Mouse (Mus musculus): ENCODE measurements around the gene Sfi1. TPM values are rescaled to one million over a fixed set of nuclear protein-coding genes. Genes with fewer than 3 reads are reported as not detected.

Gene Sfi1
- polyA plus RNA-seq (2015; fragmentation: Nextera tagmentation; extraction: Ambion mirVana), result 5.7 and 7.4 TPM in 2 replicates

DNA sequence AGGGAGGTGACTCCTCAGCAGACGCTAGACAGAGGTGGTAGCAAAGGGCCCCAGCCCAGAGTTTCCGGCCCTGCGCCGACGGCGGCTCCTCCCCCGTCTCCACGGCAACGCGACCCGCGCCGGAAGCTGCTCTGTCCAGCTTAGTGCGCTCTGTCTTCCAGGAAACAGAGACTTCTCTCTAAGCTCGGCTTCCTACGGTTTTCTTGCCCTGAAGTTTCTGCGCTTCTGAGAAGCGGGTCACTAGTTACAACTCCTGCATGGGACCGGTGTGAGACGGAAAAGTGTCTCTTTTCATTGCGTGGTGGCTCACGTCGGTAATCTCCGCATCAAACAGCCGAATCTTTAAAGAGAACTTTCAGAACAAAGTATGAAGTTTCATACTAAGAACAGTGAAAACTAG is at the start of gene Sfi1:
Gene Sfi1 (minus strand): TSS at position 101 of the 400 bp plus-strand sequence.
- no peak for TF ChIP-seq CTCF (IDR thresholded peaks at IDR 0.05; ENCODE audit: low read depth)
- no peak for TF ChIP-seq EP300 (optimal IDR thresholded peaks at IDR 0.05)
- H3K9me3 ChIP-seq (ENCODE audit: control insufficient read depth, low read length), result no peaks in the 10 kb centered on the region
- 86% methylated on average over 25 of the region's 25 CpGs for WGBS

DNA sequence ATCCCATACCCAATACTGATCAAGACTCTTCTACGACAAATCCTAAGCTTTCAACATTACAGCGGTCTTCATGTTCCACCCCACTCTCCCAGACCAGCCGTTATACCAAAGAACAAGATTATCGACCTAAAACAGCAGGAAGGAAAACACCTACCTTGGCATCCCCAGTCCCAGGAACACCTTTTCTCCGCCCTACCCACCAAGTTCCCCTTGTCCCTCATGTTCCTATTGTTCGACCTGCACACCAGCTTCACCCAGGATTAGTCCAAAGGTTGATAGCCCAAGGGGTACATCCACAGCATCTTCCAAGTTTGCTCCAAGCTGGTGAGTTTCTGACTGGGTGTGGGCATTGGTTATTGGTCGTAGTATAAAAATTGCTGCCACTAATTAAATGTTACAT is 49.1 kb upstream of the Sfi1 start:
- Histone ChIP-seq H3K9ac (ENCODE audit: low read length) (no peak overlapping the region), H3K27ac (replicated peaks) (no peak overlapping the region), H3K36me3 (ENCODE audit: control insufficient read depth, insufficient read depth, low read length) (peaks cover 38% of the 10 kb centered on the region), H3K9me3 (ENCODE audit: control insufficient read depth, low read length) (no peaks in the 10 kb centered on the region), H3K4me1 (replicated peaks; ENCODE audit: control insufficient read depth, insufficient read depth) (no peaks in the 10 kb centered on the region), H3K27me3 (ENCODE audit: control insufficient read depth, insufficient read depth, low read length) (no peaks in the 10 kb centered on the region), H3K4me3 (ENCODE audit: low read depth, low read length) (no peak overlapping the region), H3K4me2 (replicated peaks; ENCODE audit: low read depth) (no peak overlapping the region)
- DNase-seq (ENCODE audit: low spot score), result no peak
- no peak for TF ChIP-seq EP300 (optimal IDR thresholded peaks at IDR 0.05)
- no peak for TF ChIP-seq CTCF (IDR thresholded peaks at IDR 0.05; ENCODE audit: low read depth)
- 93% methylated on average over 7 of the region's 7 CpGs for WGBS
- ATAC-seq (ENCODE audit: low FRiP score, low TSS enrichment), result no peak

More for the DNA sequence above, at the start of gene Sfi1:
- Histone ChIP-seq H3K4me2 (replicated peaks; ENCODE audit: low read depth) (no peak within 1 kb of the TSS), H3K36me3 (ENCODE audit: control insufficient read depth, insufficient read depth, low read length) (no peaks in the 10 kb centered on the region), H3K4me3 (ENCODE audit: low read depth, low read length) (no peak within 1 kb of the TSS), H3K27me3 (ENCODE audit: control insufficient read depth, insufficient read depth, low read length) (no peaks in the 10 kb centered on the region), H3K27ac (replicated peaks) (no peak within 1 kb of the TSS), H3K4me1 (replicated peaks; ENCODE audit: control insufficient read depth, insufficient read depth) (no peaks in the 10 kb centered on the region), H3K9ac (ENCODE audit: low read length) (no peak within 1 kb of the TSS)
- DNase-seq (ENCODE audit: low spot score), result no peak
- ATAC-seq (ENCODE audit: low FRiP score, low TSS enrichment), result no peak

DNA sequence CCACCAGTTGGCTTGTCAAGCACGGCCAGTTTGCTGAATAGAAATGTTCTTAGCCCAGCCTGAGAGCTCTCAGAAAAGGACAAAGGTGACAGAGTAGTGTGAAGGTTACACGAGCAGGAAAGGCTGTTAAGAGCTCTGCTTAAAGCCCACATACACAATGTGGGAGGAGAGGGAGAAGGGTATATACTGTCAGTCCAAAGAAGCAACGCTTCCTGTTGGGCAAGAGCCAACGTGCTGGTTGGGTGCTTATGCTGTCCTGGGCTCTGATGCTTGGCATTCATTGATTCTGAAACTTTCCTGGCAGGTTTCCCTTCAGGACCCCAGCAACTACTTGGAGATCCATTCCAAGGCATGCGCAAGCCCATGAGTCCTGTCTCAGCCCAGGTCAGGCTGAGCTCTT is 42.0 kb upstream of the Sfi1 start:
- no peak for ATAC-seq (ENCODE audit: low FRiP score, low TSS enrichment)
- no peak overlapping the region for H3K4me2 ChIP-seq (replicated peaks; ENCODE audit: low read depth)
- H3K27ac ChIP-seq (replicated peaks), result no peak overlapping the region
- no peaks in the 10 kb centered on the region for H3K4me1 ChIP-seq (replicated peaks; ENCODE audit: control insufficient read depth, insufficient read depth)
- no peak for TF ChIP-seq EP300 (optimal IDR thresholded peaks at IDR 0.05)
- no peak for TF ChIP-seq CTCF (IDR thresholded peaks at IDR 0.05; ENCODE audit: low read depth)
- H3K27me3 ChIP-seq (ENCODE audit: control insufficient read depth, insufficient read depth, low read length), result no peaks in the 10 kb centered on the region
- no peak for DNase-seq (ENCODE audit: low spot score)
- H3K4me3 ChIP-seq (ENCODE audit: low read depth, low read length), result no peak overlapping the region
- 82% methylated on average over 5 of the region's 5 CpGs for WGBS
- peaks cover 12% of the 10 kb centered on the region for H3K36me3 ChIP-seq (ENCODE audit: control insufficient read depth, insufficient read depth, low read length)
- H3K9me3 ChIP-seq (ENCODE audit: control insufficient read depth, low read length), result no peaks in the 10 kb centered on the region
- H3K9ac ChIP-seq (ENCODE audit: low read length), result no peak overlapping the region

GRCm38 (mm10) chr11:3233704-3234103 is 40.4 kb upstream of the Sfi1 start:
- 88% methylated on average over 4 of the region's 4 CpGs for WGBS
- Histone ChIP-seq H3K9me3 (ENCODE audit: control insufficient read depth, low read length) (no peaks in the 10 kb centered on the region), H3K36me3 (ENCODE audit: control insufficient read depth, insufficient read depth, low read length) (peaks cover 13% of the 10 kb centered on the region; the same call in 1 of the 2 replicates), H3K27me3 (ENCODE audit: control insufficient read depth, insufficient read depth, low read length) (no peaks in the 10 kb centered on the region), H3K27ac (replicated peaks) (no peak overlapping the region), H3K4me3 (ENCODE audit: low read depth, low read length) (no peak overlapping the region), H3K9ac (ENCODE audit: low read length) (no peak overlapping the region), H3K4me2 (replicated peaks; ENCODE audit: low read depth) (no peak overlapping the region), H3K4me1 (replicated peaks; ENCODE audit: control insufficient read depth, insufficient read depth) (no peaks in the 10 kb centered on the region)
- TF ChIP-seq EP300 (optimal IDR thresholded peaks at IDR 0.05) (no peak), CTCF (IDR thresholded peaks at IDR 0.05; ENCODE audit: low read depth) (no peak)
- no peak for DNase-seq (ENCODE audit: low spot score)
- no peak for ATAC-seq (ENCODE audit: low FRiP score, low TSS enrichment)

- H3K36me3 ChIP-seq (ENCODE audit: control insufficient read depth, insufficient read depth, low read length), result peaks cover 13% of the 10 kb centered on the region; the same call in 1 of the 2 replicates
- H3K27ac ChIP-seq (replicated peaks), result no peak overlapping the region
- TF ChIP-seq EP300 (optimal IDR thresholded peaks at IDR 0.05), result no peak
- no peak for TF ChIP-seq CTCF (IDR thresholded peaks at IDR 0.05; ENCODE audit: low read depth)
- H3K9me3 ChIP-seq (ENCODE audit: control insufficient read depth, low read length), result no peaks in the 10 kb centered on the region
- ATAC-seq (ENCODE audit: low FRiP score, low TSS enrichment) (no peak), DNase-seq (ENCODE audit: low spot score) (no peak)
- WGBS, result 66% methylated on average over 3 of the region's 3 CpGs
- H3K27me3 ChIP-seq (ENCODE audit: control insufficient read depth, insufficient read depth, low read length), result no peaks in the 10 kb centered on the region
- no peak overlapping the region for H3K4me3 ChIP-seq (ENCODE audit: low read depth, low read length)
- no peak overlapping the region for H3K9ac ChIP-seq (ENCODE audit: low read length)
- no peak overlapping the region for H3K4me2 ChIP-seq (replicated peaks; ENCODE audit: low read depth)
- H3K4me1 ChIP-seq (replicated peaks; ENCODE audit: control insufficient read depth, insufficient read depth), result no peaks in the 10 kb centered on the region
These were observed 39.0 kb upstream of the Sfi1 start for GRCm38 (mm10) chr11:3232248-3232647.

- DNase-seq (ENCODE audit: low spot score), result no peak
- H3K36me3 ChIP-seq (ENCODE audit: control insufficient read depth, insufficient read depth, low read length), result peaks cover 16% of the 10 kb centered on the region; the same call in 1 of the 2 replicates
These were observed 33.9 kb upstream of the Sfi1 start for GRCm38 (mm10) chr11:3227113-3227512.

More at GRCm38 (mm10) chr11:3227113-3227512, 33.9 kb upstream of the Sfi1 start:
- WGBS, result 94% methylated on average over 3 of the region's 3 CpGs
- ATAC-seq (ENCODE audit: low FRiP score, low TSS enrichment), result no peak
- no peaks in the 10 kb centered on the region for H3K9me3 ChIP-seq (ENCODE audit: control insufficient read depth, low read length)
- TF ChIP-seq CTCF (IDR thresholded peaks at IDR 0.05; ENCODE audit: low read depth) (no peak), EP300 (optimal IDR thresholded peaks at IDR 0.05) (no peak)
- no peak overlapping the region for H3K4me2 ChIP-seq (replicated peaks; ENCODE audit: low read depth)
- H3K4me1 ChIP-seq (replicated peaks; ENCODE audit: control insufficient read depth, insufficient read depth), result no peaks in the 10 kb centered on the region
- no peak overlapping the region for H3K4me3 ChIP-seq (ENCODE audit: low read depth, low read length)
- no peak overlapping the region for H3K9ac ChIP-seq (ENCODE audit: low read length)
- no peaks in the 10 kb centered on the region for H3K27me3 ChIP-seq (ENCODE audit: control insufficient read depth, insufficient read depth, low read length)
- no peak overlapping the region for H3K27ac ChIP-seq (replicated peaks)
